Mouse (Mus musculus) E14TG2a.4 (cell line): ENCODE results near the gene Hebp2.

Experiments used
- CTCF ChIP-seq: conservative IDR thresholded peaks from 2 replicates; pipeline ENCODE4 v1.5.1; 2014; ENCODE audit warnings: low read length
- NANOG ChIP-seq: IDR thresholded peaks from 2 replicates; pipeline ENCODE4 v1.6.1; 2014; ENCODE audit warnings: borderline replicate concordance, low read length, mixed read lengths
- POU5F1 ChIP-seq: IDR thresholded peaks from 2 replicates; pipeline ENCODE4 v1.6.1; 2014; ENCODE audit warnings: low read length, borderline replicate concordance

DNA sequence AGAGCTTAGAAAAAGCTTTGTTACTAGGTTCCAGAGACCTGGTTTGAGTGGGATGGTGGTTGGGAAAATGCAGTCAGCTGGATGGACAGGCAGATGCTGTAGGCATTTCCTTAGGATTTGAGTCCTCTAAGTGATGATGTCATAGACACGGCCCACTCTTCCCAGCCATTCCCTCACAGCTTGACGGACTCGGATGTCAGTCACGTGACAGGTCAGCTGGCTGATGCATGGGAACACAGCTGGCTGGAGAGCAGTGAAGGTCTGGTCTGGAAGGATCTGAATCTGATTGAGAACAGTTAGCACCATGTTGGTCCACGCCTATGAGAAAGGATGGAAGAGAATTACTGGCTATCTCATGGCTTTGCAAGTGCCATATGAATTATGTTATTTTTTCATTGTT is 43.6 kb upstream of the Hebp2 start:
- TF ChIP-seq CTCF (no peak), POU5F1 (no peak), NANOG (no peak)
